Mouse (Mus musculus) lung, embryonic 16.5 days (tissue): ENCODE measurements around the gene Pdhx. TPM values are rescaled to one million over a fixed set of nuclear protein-coding genes. Genes with fewer than 3 reads are reported as not detected.

Source experiments
- ATAC-seq: fragments of 200-750 bp; cut with Nextera tagmentation; 2 replicates; pipeline ENCODE4 v1.8.0; 2017; ENCODE audit warnings: low read depth, mild to moderate bottlenecking, moderate library complexity
- H3K27ac ChIP-seq: fragments of 300-500 bp; sonication (generic); 2 replicates; pipeline ENCODE4 v1.5.1; 2014; ENCODE audit warnings: mild to moderate bottlenecking, control low read depth, low read length
- H3K27me3 ChIP-seq: fragments of 300-500 bp; sonication (generic); 2 replicates; pipeline ENCODE4 v1.6.1; 2014; ENCODE audit warnings: low read depth, low read length, mixed read lengths; ENCODE audit not compliant: control insufficient read depth, insufficient read depth
- H3K36me3 ChIP-seq: fragments of 300-500 bp; sonication (generic); 2 replicates; pipeline ENCODE4 v1.6.1; 2014; ENCODE audit warnings: low read length; ENCODE audit not compliant: control insufficient read depth, insufficient read depth
- H3K4me1 ChIP-seq: fragments of 300-500 bp; sonication (generic); replicated peaks from 2 replicates; pipeline ENCODE4 v1.6.1; 2014; ENCODE audit warnings: low read length, mixed read lengths; ENCODE audit not compliant: control insufficient read depth, insufficient read depth
- H3K4me2 ChIP-seq: fragments of 300-500 bp; sonication (generic); 2 replicates; pipeline ENCODE4 v1.6.1; 2014; ENCODE audit warnings: low read depth, low read length, control low read depth
- H3K4me3 ChIP-seq: fragments of 300-500 bp; sonication (generic); 2 replicates; pipeline ENCODE4 v1.5.1; 2014; ENCODE audit warnings: mild to moderate bottlenecking, low read length, control low read depth
- H3K9ac ChIP-seq: fragments of 300-500 bp; sonication (generic); 2 replicates; pipeline ENCODE4 v1.6.1; 2014; ENCODE audit warnings: low read length, control low read depth
- H3K9me3 ChIP-seq: fragments of 300-500 bp; sonication (generic); 2 replicates; pipeline ENCODE4 v1.6.1; 2016; ENCODE audit warnings: low read length; ENCODE audit not compliant: control insufficient read depth
- WGBS: fragments of 180-500 bp; shearing (Covaris S2); extraction: QIAGEN DNeasy Blood & Tissue Kit; methylation state at CpG from one replicate; pipeline ENCODE4 v1.1.7; 2014; 5-methylcytosine and 5-hydroxymethylcytosine counted together
- polyA plus RNA-seq: library from polyadenylated mRNA; unstranded; fragments of >200 nt; fragmentation: Nextera tagmentation; extraction: Ambion mirVana; gene quantifications from 2 replicates; pipeline ENCODE4 v1.2.1, GENCODE M21; 2015

Pdhx gene
- polyA plus RNA-seq, 1 experiment from 2014 or later, result 42.4 TPM

DNA sequence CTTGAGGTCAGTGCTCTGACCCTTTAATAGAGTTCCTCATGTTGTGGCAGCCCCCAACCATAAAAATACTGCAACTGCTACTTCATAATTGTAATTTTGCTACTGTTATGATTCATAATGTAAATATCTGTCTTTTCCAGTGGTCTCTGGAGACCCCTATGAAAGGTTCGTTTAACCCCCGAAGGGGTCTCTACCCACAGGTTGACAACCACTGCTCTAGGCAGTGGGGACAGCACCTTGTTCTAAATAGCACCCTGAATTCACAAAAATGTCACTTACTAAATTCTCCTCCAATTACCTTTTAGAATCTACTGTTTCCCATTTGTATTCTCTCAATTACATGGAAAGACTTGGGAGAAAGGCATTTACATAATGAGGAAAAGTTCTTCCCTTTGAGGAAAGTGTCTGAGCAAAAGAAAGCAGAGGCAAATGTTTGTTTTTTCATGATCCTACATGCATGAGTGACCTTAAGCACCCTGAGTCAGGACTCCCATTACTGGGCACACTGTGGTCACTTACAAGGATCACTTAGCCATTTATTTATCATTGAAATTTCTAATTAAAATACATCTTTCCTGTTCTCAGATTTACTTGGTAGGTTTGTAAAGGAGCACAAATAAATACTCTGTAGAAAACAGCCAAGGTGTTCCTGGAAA, 5.6 kb downstream of the Pdhx start:
- Histone ChIP-seq H3K27ac (no peak overlapping the region), H3K4me3 (no peak overlapping the region), H3K27me3 (no peaks in the 10 kb centered on the region), H3K9me3 (no peaks in the 10 kb centered on the region), H3K9ac (no peak overlapping the region), H3K4me2 (no peak overlapping the region), H3K4me1 (peaks cover 6% of the 10 kb centered on the region), H3K36me3 (no peaks in the 10 kb centered on the region)
- no peak for ATAC-seq
- 92% methylated on average over 2 of the region's 2 CpGs for WGBS

GRCm38 (mm10) chr2:103066683-103067551, 6.4 kb downstream of the Pdhx start:
- 72% methylated on average over 8 of the region's 8 CpGs for WGBS
- no peak overlapping the region for H3K9ac ChIP-seq
- no peaks in the 10 kb centered on the region for H3K36me3 ChIP-seq
- H3K4me1 ChIP-seq, result peaks cover 4% of the 10 kb centered on the region
- no peaks in the 10 kb centered on the region for H3K9me3 ChIP-seq
- no peak overlapping the region for H3K4me2 ChIP-seq
- no peak for ATAC-seq
- no peaks in the 10 kb centered on the region for H3K27me3 ChIP-seq
- no peak overlapping the region for H3K27ac ChIP-seq
- H3K4me3 ChIP-seq, result no peak overlapping the region

- Histone ChIP-seq H3K27ac (no peak overlapping the region), H3K9ac (no peak overlapping the region), H3K27me3 (no peaks in the 10 kb centered on the region), H3K9me3 (no peaks in the 10 kb centered on the region), H3K4me1 (peaks cover 10% of the 10 kb centered on the region), H3K4me3 (no peak overlapping the region), H3K36me3 (no peaks in the 10 kb centered on the region), H3K4me2 (no peak overlapping the region)
- peak; percentile 67 for ATAC-seq
- WGBS, result 26% methylated on average over 3 of the region's 3 CpGs
Observed at GRCm38 (mm10) chr2:103062865-103063264, 10.4 kb downstream of the Pdhx start.

DNA sequence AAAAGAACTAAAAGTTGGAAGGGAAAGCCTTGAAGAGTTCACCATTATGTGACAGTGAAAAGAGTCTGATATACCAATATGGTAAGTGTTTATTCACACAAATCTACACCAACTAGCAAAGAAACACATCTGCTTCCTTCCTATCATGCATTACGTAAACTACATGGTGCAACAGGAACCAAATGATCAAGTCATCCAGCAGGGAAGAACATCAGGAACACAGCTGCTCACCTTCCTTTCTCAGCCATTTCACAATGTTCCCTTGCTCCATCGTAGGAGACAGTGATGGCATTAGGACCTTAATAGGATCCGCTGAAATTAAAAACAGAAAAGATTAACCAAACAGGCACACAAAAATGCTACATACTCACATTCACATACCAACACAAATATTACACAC, 15.0 kb downstream of the Pdhx start:
- no peak overlapping the region; the same call in 1 of the 2 replicates for H3K27ac ChIP-seq
- H3K27me3 ChIP-seq, result no peaks in the 10 kb centered on the region
- WGBS, result 65% methylated on average over 3 of the region's 3 CpGs
- H3K4me1 ChIP-seq, result peaks cover 10% of the 10 kb centered on the region
- H3K36me3 ChIP-seq, result no peaks in the 10 kb centered on the region; the same call in 1 of the 2 replicates
- no peaks in the 10 kb centered on the region for H3K9me3 ChIP-seq
- ATAC-seq, result peak; percentile 43; the same call in 1 of the 2 replicates
- no peak overlapping the region for H3K4me2 ChIP-seq
- no peak overlapping the region for H3K4me3 ChIP-seq
- H3K9ac ChIP-seq, result no peak overlapping the region

- no peaks in the 10 kb centered on the region for H3K27me3 ChIP-seq
- no peak overlapping the region for H3K4me2 ChIP-seq
- H3K27ac ChIP-seq, result no peak overlapping the region
- no peak for ATAC-seq
- WGBS, result 84% methylated on average over 6 of the region's 6 CpGs
- H3K9ac ChIP-seq, result no peak overlapping the region
- H3K4me3 ChIP-seq, result no peak overlapping the region
- peaks cover 11% of the 10 kb centered on the region for H3K4me1 ChIP-seq
- no peaks in the 10 kb centered on the region for H3K9me3 ChIP-seq
- no peaks in the 10 kb centered on the region; the same call in 1 of the 2 replicates for H3K36me3 ChIP-seq
Observed at GRCm38 (mm10) chr2:103055820-103056219, 17.5 kb downstream of the Pdhx start.

GRCm38 (mm10) chr2:103051937-103052893, 21.1 kb downstream of the Pdhx start:
- Histone ChIP-seq H3K9me3 (no peaks in the 10 kb centered on the region), H3K9ac (no peak overlapping the region), H3K36me3 (no peaks in the 10 kb centered on the region; the same call in 1 of the 2 replicates), H3K27me3 (no peaks in the 10 kb centered on the region), H3K4me3 (no peak overlapping the region), H3K27ac (peak overlapping the region; percentile 80), H3K4me2 (no peak overlapping the region), H3K4me1 (peaks cover 8% of the 10 kb centered on the region)
- peak; percentile 93 for ATAC-seq
- 59% methylated on average over 19 of the region's 19 CpGs for WGBS

DNA sequence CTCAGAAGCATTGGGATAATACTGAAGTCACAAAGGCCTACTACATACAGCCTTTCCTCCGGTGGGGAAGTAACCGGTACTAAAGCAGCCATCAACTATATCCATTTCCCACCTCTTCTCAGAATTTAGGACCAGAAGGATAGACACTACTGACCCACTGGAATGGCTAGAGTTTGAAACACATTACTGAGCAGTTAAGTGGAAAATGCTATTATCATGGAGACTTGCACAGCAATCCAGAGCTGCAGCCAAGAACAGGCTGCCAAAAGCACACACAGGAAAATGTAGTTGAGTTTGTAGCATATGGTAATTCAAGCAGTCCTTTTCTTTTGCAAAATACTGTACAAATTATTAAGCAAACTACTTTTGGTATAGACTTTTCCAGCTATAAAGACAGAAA, 28.0 kb downstream of the Pdhx start:
- no peak overlapping the region for H3K9ac ChIP-seq
- 92% methylated on average over 2 of the region's 2 CpGs for whole genome bisulfite sequencing
- H3K4me1 ChIP-seq, result no peaks in the 10 kb centered on the region

DNA sequence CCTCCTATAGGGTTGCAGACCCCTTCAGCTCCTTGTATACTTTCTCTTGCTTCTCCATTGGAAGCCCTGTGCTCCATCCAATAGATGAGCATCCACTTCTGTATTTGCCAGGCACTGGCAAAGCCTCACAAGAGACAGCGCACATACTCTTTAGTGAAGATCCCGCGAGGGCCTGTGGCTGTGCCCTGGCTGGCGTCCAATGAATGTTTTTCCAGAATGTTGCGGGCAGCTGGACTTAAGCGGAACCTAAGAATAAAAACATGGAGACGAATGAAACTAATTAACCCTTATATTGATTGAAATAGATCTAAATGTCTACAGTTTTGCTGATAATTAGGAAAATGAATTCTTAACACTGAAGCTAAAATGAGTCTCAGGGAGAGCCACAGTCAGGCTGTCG, 32.4 kb downstream of the Pdhx start:
- no peaks in the 10 kb centered on the region for H3K4me1 ChIP-seq
- no peaks in the 10 kb centered on the region for H3K9me3 ChIP-seq
- 59% methylated on average over 8 of the region's 8 CpGs for WGBS
- H3K9ac ChIP-seq, result no peak overlapping the region
- H3K27me3 ChIP-seq, result no peaks in the 10 kb centered on the region
- H3K27ac ChIP-seq, result no peak overlapping the region
- no peak overlapping the region for H3K4me3 ChIP-seq
- no peak for ATAC-seq
- no peak overlapping the region for H3K4me2 ChIP-seq
- H3K36me3 ChIP-seq, result peaks cover 3% of the 10 kb centered on the region; the same call in 1 of the 2 replicates

More for the DNA sequence above, 28.0 kb downstream of the Pdhx start:
- H3K4me3 ChIP-seq, result no peak overlapping the region
- H3K9me3 ChIP-seq, result no peaks in the 10 kb centered on the region
- ATAC-seq, result no peak
- no peaks in the 10 kb centered on the region for H3K27me3 ChIP-seq
- H3K27ac ChIP-seq, result no peak overlapping the region
- peaks cover 3% of the 10 kb centered on the region; the same call in 1 of the 2 replicates for H3K36me3 ChIP-seq
- no peak overlapping the region for H3K4me2 ChIP-seq
